Mouse (Mus musculus) forebrain, embryonic 15.5 days (tissue): Measurements from ENCODE around the gene Edaradd. TPM values are rescaled to one million over a fixed set of nuclear protein-coding genes. Genes with fewer than 3 reads are reported as not detected.

Experiments used
- ATAC-seq: fragments of 200-750 bp; cut with Nextera tagmentation; replicated peaks from 2 replicates; pipeline ENCODE4 v1.8.0; 2017; ENCODE audit warnings: mild to moderate bottlenecking, moderate TSS enrichment, moderate library complexity
- H3K27ac ChIP-seq: fragments of 300-500 bp; sonication (generic); replicated peaks from 2 replicates; pipeline ENCODE4 v1.5.1; 2015; ENCODE audit warnings: mild to moderate bottlenecking, inconsistent platforms
- H3K27me3 ChIP-seq: fragments of 300-500 bp; sonication (generic); 2 replicates; pipeline ENCODE4 v1.6.1; 2015; ENCODE audit warnings: inconsistent platforms
- H3K36me3 ChIP-seq: fragments of 300-500 bp; sonication (generic); 2 replicates; pipeline ENCODE4 v1.6.1; 2015; ENCODE audit warnings: mild to moderate bottlenecking, inconsistent platforms
- H3K4me1 ChIP-seq: fragments of 300-500 bp; sonication (generic); 2 replicates; pipeline ENCODE4 v1.6.1; 2015; ENCODE audit warnings: inconsistent platforms
- H3K4me2 ChIP-seq: fragments of 300-500 bp; sonication (generic); replicated peaks from 2 replicates; pipeline ENCODE4 v1.6.1; 2015; ENCODE audit warnings: mild to moderate bottlenecking, inconsistent platforms
- H3K4me3 ChIP-seq: fragments of 300-500 bp; sonication (generic); 2 replicates; pipeline ENCODE4 v1.5.1; 2015; ENCODE audit warnings: mild to moderate bottlenecking, inconsistent platforms
- H3K9ac ChIP-seq: fragments of 300-500 bp; sonication (generic); replicated peaks from 2 replicates; pipeline ENCODE4 v1.6.1; 2015; ENCODE audit warnings: mild to moderate bottlenecking, inconsistent platforms
- H3K9me3 ChIP-seq: fragments of 300-500 bp; sonication (generic); 2 replicates; pipeline ENCODE4 v1.6.1; 2016; ENCODE audit warnings: inconsistent platforms
- WGBS: fragments of 180-500 bp; shearing (Covaris S2); methylation state at CpG from one replicate; pipeline ENCODE4 v1.1.7; 2015; ENCODE audit warnings: mixed read lengths; 5-methylcytosine and 5-hydroxymethylcytosine counted together
- polyA plus RNA-seq: library from polyadenylated mRNA; unstranded; fragments of >200 nt; fragmentation: Nextera tagmentation; extraction: Ambion mirVana; gene quantifications from 2 replicates; pipeline ENCODE4 v1.2.1, GENCODE M21; 2015

Gene Edaradd
- polyA plus RNA-seq, 1 experiment from 2014 or later = 2.1 TPM

DNA sequence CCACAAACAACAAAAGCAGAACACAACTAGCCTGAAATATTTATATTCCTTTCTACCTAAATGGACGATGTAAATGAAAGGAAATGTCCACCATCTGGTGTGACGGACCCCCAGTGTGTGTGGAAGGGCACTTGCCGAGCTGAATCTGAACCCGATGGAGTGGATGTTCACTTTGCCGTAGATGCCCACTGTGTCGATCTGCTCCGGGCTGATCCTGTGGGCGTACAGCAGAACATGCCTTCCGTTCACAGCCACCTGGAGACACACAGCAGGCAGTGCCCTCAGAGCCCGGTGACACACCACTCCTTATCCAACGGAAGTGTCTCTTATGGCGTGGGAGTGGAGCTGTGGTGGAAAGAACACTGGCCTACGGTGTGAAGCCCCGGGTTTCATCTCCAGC is 67.1 kb downstream of the Edaradd start:
- no peaks in the 10 kb centered on the region for H3K9me3 ChIP-seq
- H3K36me3 ChIP-seq = no peaks in the 10 kb centered on the region
- H3K4me2 ChIP-seq = no peak overlapping the region
- no peaks in the 10 kb centered on the region for H3K4me1 ChIP-seq
- H3K27me3 ChIP-seq = no peaks in the 10 kb centered on the region
- no peak overlapping the region for H3K4me3 ChIP-seq
- no peak overlapping the region for H3K9ac ChIP-seq
- H3K27ac ChIP-seq = no peak overlapping the region
- 94% methylated on average over 14 of the region's 14 CpGs for WGBS
- ATAC-seq = no peak

DNA sequence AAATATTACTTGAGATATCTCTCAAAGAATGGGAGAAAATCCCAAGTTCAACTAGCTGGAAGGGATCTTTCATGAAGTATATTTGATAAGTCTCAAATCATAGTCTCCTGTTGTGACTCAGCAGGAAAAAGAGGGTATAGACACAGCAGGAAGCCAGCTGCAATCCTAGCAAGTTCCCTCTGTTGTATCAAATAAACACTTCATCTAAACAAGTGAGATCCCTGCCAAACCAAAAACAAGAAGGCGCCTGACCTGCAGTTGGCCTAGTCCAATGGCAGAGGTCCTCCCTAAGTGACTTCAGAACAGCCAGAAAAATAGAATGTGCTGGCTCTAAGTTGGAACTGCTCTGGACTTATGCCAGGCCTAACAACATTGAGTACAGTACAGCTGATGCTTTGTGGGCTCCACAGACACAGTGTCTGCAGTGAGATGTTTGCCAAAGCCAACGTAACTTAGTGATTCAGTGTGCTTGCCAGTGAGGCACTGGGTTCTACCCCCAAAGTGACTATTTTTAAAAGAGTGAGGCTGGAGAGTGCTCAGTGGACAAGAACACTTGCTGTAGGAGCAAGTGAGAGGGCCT is 78.1 kb downstream of the Edaradd start:
- Histone ChIP-seq H3K27me3 (no peaks in the 10 kb centered on the region), H3K9ac (no peak overlapping the region), H3K36me3 (peaks cover 38% of the 10 kb centered on the region), H3K27ac (no peak overlapping the region), H3K4me1 (no peaks in the 10 kb centered on the region), H3K9me3 (no peaks in the 10 kb centered on the region), H3K4me3 (no peak overlapping the region), H3K4me2 (no peak overlapping the region)
- ATAC-seq = 0 out of 2 replicates have a peak, but pooled peaks have one; percentile 8
- WGBS = 66% methylated on average over 2 of the region's 2 CpGs

DNA sequence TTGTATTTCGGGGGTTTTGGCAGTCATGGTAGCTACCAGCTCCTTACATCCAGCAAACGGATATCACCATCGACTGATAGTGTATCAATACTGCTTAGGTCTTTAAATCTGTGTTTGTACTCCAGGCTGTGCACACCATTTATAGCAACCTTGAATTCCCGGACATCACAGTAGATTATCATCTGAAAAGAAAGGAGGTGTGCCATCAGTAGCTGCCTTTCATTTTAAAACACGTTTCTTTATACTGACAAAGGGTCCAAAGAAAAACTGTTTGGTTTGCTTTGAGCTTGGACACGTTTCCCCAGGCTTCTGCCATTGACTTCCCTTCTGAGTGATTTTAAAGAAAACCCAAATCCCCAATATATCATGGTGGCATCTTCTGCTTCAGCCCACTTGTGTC is 79.4 kb downstream of the Edaradd start:
- H3K27me3 ChIP-seq = no peaks in the 10 kb centered on the region
- no peaks in the 10 kb centered on the region for H3K4me1 ChIP-seq
- no peak overlapping the region for H3K4me3 ChIP-seq
- no peak overlapping the region for H3K27ac ChIP-seq
- no peak overlapping the region for H3K9ac ChIP-seq
- peaks cover 47% of the 10 kb centered on the region for H3K36me3 ChIP-seq
- no peak for ATAC-seq
- H3K4me2 ChIP-seq = no peak overlapping the region
- no peaks in the 10 kb centered on the region for H3K9me3 ChIP-seq
- WGBS = 92% methylated on average over 6 of the region's 6 CpGs

DNA sequence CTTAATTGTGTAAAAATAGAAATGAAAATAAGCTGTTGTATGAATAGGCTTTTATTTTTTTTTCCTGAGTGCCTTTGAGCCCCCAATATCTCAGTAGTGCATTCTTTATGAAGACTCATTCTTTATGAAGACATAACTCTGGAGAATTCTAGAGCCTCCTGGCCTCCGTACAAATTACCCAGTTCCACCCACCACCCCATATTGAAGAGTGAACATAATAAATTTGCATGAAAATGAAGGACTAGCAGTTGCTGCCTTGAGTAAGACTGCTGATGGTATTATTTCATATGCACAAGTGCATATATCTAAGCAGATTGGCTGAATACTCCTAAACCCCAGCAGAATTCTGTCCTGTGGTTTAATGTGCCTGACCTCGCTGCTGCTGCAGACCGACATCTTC is 80.7 kb downstream of the Edaradd start:
- H3K4me2 ChIP-seq = no peak overlapping the region
- no peak overlapping the region for H3K9ac ChIP-seq
- no peak overlapping the region for H3K4me3 ChIP-seq
- H3K27me3 ChIP-seq = no peaks in the 10 kb centered on the region
- ATAC-seq = no peak
- H3K36me3 ChIP-seq = peaks cover 59% of the 10 kb centered on the region
- no peak overlapping the region for H3K27ac ChIP-seq
- WGBS = 87% methylated on average over 3 of the region's 3 CpGs
- no peaks in the 10 kb centered on the region for H3K9me3 ChIP-seq
- H3K4me1 ChIP-seq = no peaks in the 10 kb centered on the region

DNA sequence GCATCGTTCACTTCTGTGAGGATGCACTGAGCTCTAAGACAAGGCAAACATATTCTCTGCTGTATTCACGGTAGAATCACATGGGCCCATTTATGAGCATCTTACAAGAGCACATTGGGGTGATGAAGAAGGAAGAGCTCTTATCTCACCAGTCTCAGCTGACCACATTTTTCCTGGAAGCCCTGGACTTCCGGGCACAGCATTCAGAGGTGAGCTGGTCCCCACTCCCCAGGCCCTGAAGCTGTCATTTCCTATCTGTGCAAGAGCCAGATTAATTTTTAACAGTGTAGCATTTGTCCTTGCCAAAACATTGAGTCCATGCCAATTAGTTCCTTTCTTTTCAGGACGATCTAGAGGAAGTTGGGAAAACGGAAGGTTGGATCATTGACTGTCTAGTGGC is 86.4 kb downstream of the Edaradd start:
- H3K4me1 ChIP-seq = no peaks in the 10 kb centered on the region
- no peak overlapping the region for H3K4me2 ChIP-seq
- no peaks in the 10 kb centered on the region for H3K9me3 ChIP-seq
- 92% methylated on average over 5 of the region's 5 CpGs for WGBS
- H3K27me3 ChIP-seq = no peaks in the 10 kb centered on the region
- no peak for ATAC-seq
- no peak overlapping the region for H3K27ac ChIP-seq
- no peak overlapping the region for H3K9ac ChIP-seq
- H3K4me3 ChIP-seq = no peak overlapping the region
- peaks cover 92% of the 10 kb centered on the region for H3K36me3 ChIP-seq

DNA sequence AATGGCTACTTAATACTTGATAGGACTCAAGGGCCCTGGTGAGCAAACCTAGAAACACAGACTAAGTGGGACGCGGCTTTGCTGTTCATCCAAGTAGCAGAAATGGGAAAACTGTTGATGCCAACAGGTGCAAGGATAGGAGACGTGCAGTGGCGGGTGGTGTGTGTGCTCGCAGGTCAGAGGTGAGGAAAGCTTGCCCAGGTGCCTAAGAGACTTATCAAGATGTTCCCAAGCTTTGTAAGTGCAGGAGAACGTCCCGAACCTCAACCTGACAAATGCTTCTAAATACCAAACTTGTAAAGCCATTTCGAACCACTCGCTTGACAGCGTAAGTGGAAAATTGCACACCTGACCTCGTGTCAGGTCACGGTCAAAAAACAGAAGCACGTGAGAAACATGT is 91.7 kb downstream of the Edaradd start:
- WGBS = 91% methylated on average over 13 of the region's 13 CpGs
- Histone ChIP-seq H3K36me3 (peaks cover 93% of the 10 kb centered on the region), H3K27ac (no peak overlapping the region)

More for the DNA sequence above, 91.7 kb downstream of the Edaradd start:
- ATAC-seq = no peak
- Histone ChIP-seq H3K9ac (no peak overlapping the region), H3K4me2 (no peak overlapping the region), H3K9me3 (no peaks in the 10 kb centered on the region), H3K4me3 (no peak overlapping the region), H3K27me3 (no peaks in the 10 kb centered on the region), H3K4me1 (no peaks in the 10 kb centered on the region)

Other genes starting within 250 kb of the Edaradd start
- 2.4 and 2.6 TPM in 2 replicates for gene Actn2, start 179.7 kb downstream of the Edaradd start, polyA plus RNA-seq
- 13.7 and 15.6 TPM in 2 replicates for gene Heatr1, start 125.4 kb downstream of the Edaradd start, polyA plus RNA-seq
- gene Lgals8, start 55.5 kb downstream of the Edaradd start, polyA plus RNA-seq = 13.5 and 14.1 TPM in 2 replicates
- gene Ero1lb, start 45.4 kb upstream of the Edaradd start, polyA plus RNA-seq = 14.0 TPM in 2 replicates